Mouse (Mus musculus) neural tube, embryonic 14.5 days (tissue): ENCODE measurements around the gene Ydjc. TPM values are rescaled to one million over a fixed set of nuclear protein-coding genes. Genes with fewer than 3 reads are reported as not detected.
A peak's percentile ranks its signal among the peaks of the same experiment; 100 is the strongest.
"Not testable (repeated sequence)": the region's sequence is repeated elsewhere in the genome, so short reads cannot be mapped to it uniquely, and the experiment has no call there.

Source experiments
- ATAC-seq: fragments of 200-750 bp; cut with Nextera tagmentation; 2 replicates; pipeline ENCODE4 v1.8.0; 2017; ENCODE audit warnings: low read depth, mild to moderate bottlenecking, moderate TSS enrichment, moderate library complexity
- H3K27ac ChIP-seq: fragments of 300-500 bp; sonication (generic); 2 replicates; pipeline ENCODE4 v1.5.1; 2014; ENCODE audit warnings: low read depth, mild to moderate bottlenecking, control low read depth, low read length, moderate library complexity, mixed read lengths
- H3K27me3 ChIP-seq: fragments of 300-500 bp; sonication (generic); 2 replicates; pipeline ENCODE4 v1.6.1; 2014; ENCODE audit warnings: low read length; ENCODE audit not compliant: control insufficient read depth, insufficient read depth
- H3K36me3 ChIP-seq: fragments of 300-500 bp; sonication (generic); 2 replicates; pipeline ENCODE4 v1.6.1; 2014; ENCODE audit warnings: low read length, mixed read lengths; ENCODE audit not compliant: control insufficient read depth, insufficient read depth
- H3K4me1 ChIP-seq: fragments of 300-500 bp; sonication (generic); 2 replicates; pipeline ENCODE4 v1.6.1; 2014; ENCODE audit warnings: low read length; ENCODE audit not compliant: control insufficient read depth, insufficient read depth
- H3K4me2 ChIP-seq: fragments of 300-500 bp; sonication (generic); 2 replicates; pipeline ENCODE4 v1.6.1; 2014; ENCODE audit warnings: mild to moderate bottlenecking, low read depth, low read length, control low read depth
- H3K4me3 ChIP-seq: fragments of 300-500 bp; sonication (generic); 2 replicates; pipeline ENCODE4 v1.5.1; 2014; ENCODE audit warnings: low read depth, low read length, control low read depth, mixed read lengths
- H3K9ac ChIP-seq: fragments of 300-500 bp; sonication (generic); replicated peaks from 2 replicates; pipeline ENCODE4 v1.6.1; 2014; ENCODE audit warnings: low read depth, mild to moderate bottlenecking, control low read depth, low read length, mixed read lengths
- H3K9me3 ChIP-seq: fragments of 300-500 bp; sonication (generic); 2 replicates; pipeline ENCODE4 v1.6.1; 2016; ENCODE audit warnings: low read length; ENCODE audit not compliant: control insufficient read depth
- WGBS: fragments of 180-500 bp; shearing (Covaris S2); extraction: QIAGEN DNeasy Blood & Tissue Kit; methylation state at CpG from one replicate; pipeline ENCODE4 v1.1.7; 2014; 5-methylcytosine and 5-hydroxymethylcytosine counted together
- polyA plus RNA-seq: library from polyadenylated mRNA; unstranded; fragments of >200 nt; fragmentation: Nextera tagmentation; extraction: Ambion mirVana; gene quantifications from 2 replicates; pipeline ENCODE4 v1.2.1, GENCODE M21; 2014

Gene Ydjc
- polyA plus RNA-seq, 1 experiment from 2014 or later = 51.3 TPM

DNA sequence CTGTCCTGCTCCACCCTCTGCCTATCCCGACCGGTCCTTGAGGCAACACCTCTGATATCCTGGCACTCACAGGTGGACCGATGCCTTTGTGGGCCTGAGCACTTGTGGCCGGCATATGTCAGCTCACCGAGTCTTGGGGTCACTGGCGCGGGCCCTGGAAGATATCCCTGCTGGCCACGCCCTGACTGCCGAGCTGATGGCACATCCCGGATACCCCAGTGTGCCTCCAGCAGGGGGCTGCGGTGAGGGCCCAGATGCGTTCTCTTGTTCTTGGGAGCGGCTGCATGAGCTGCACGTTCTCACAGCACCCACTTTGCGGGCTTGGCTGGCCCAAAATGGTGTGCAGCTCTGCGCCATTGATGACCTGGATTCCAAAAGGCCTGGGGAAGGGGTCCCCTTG, 3.7 kb downstream of the Ydjc start:
- Histone ChIP-seq H3K4me1 (peaks cover 6% of the 10 kb centered on the region; the same call in 1 of the 2 replicates), H3K27me3 (no peaks in the 10 kb centered on the region), H3K9me3 (no peaks in the 10 kb centered on the region), H3K9ac (peak overlapping the region; percentile 68; the same call in 1 of the 2 replicates), H3K36me3 (0 out of 2 replicates have a peak, but pooled peaks cover 2% of the 10 kb centered on the region), H3K4me2 (peak overlapping the region; percentile 89), H3K4me3 (peak overlapping the region; percentile 63), H3K27ac (no peak overlapping the region)
- peak; percentile 28; the same call in 1 of the 2 replicates for ATAC-seq
- 5% methylated on average over 16 of the region's 16 CpGs for WGBS

- Histone ChIP-seq H3K4me3 (no peak overlapping the region), H3K27me3 (no peaks in the 10 kb centered on the region), H3K9ac (no peak overlapping the region), H3K9me3 (no peaks in the 10 kb centered on the region), H3K4me1 (peaks cover 6% of the 10 kb centered on the region; the same call in 1 of the 2 replicates), H3K36me3 (peaks cover 11% of the 10 kb centered on the region; the same call in 1 of the 2 replicates), H3K4me2 (no peak overlapping the region), H3K27ac (no peak overlapping the region)
- ATAC-seq = no peak
- WGBS = 85% methylated on average over 7 of the region's 7 CpGs
Measured at GRCm38 (mm10) chr16:17150520-17151258, 6.3 kb downstream of the Ydjc start.

GRCm38 (mm10) chr16:17151874-17152273, 7.5 kb downstream of the Ydjc start:
- 97% methylated on average over 4 of the region's 4 CpGs for WGBS
- H3K36me3 ChIP-seq = peaks cover 11% of the 10 kb centered on the region; the same call in 1 of the 2 replicates
- no peak overlapping the region for H3K4me3 ChIP-seq

GRCm38 (mm10) chr16:17154346-17154745, 9.9 kb downstream of the Ydjc start:
- H3K4me3 ChIP-seq = no peak overlapping the region
- H3K36me3 ChIP-seq = peaks cover 21% of the 10 kb centered on the region
- H3K4me2 ChIP-seq = no peak overlapping the region
- WGBS = 94% methylated on average over 2 of the region's 2 CpGs
- H3K4me1 ChIP-seq = no peaks in the 10 kb centered on the region
- no peak for ATAC-seq
- no peaks in the 10 kb centered on the region for H3K9me3 ChIP-seq
- H3K9ac ChIP-seq = no peak overlapping the region
- H3K27ac ChIP-seq = no peak overlapping the region
- no peaks in the 10 kb centered on the region for H3K27me3 ChIP-seq

More at GRCm38 (mm10) chr16:17151874-17152273, 7.5 kb downstream of the Ydjc start:
- Histone ChIP-seq H3K9ac (no peak overlapping the region), H3K4me2 (no peak overlapping the region), H3K9me3 (no peaks in the 10 kb centered on the region), H3K27ac (no peak overlapping the region), H3K27me3 (no peaks in the 10 kb centered on the region), H3K4me1 (peaks cover 6% of the 10 kb centered on the region; the same call in 1 of the 2 replicates)
- no peak for ATAC-seq

- ATAC-seq, H3K27ac ChIP-seq, H3K27me3 ChIP-seq, H3K4me2 ChIP-seq, H3K4me3 ChIP-seq, H3K9me3 ChIP-seq, H3K4me1 ChIP-seq, H3K36me3 ChIP-seq, H3K9ac ChIP-seq: not testable (repeated sequence)
- 90% methylated on average over 1 of the region's 1 CpGs for WGBS
Measured at GRCm38 (mm10) chr16:17165478-17165877, 21.1 kb downstream of the Ydjc start.

GRCm38 (mm10) chr16:17167179-17167578, 22.8 kb downstream of the Ydjc start:
- H3K4me1 ChIP-seq = no peaks in the 10 kb centered on the region
- H3K36me3 ChIP-seq = no peaks in the 10 kb centered on the region; the same call in 1 of the 2 replicates
- no peak overlapping the region for H3K4me2 ChIP-seq
- no peaks in the 10 kb centered on the region for H3K27me3 ChIP-seq
- no peaks in the 10 kb centered on the region for H3K9me3 ChIP-seq
- no peak overlapping the region for H3K27ac ChIP-seq
- H3K9ac ChIP-seq = no peak overlapping the region
- no peak for ATAC-seq
- no peak overlapping the region for H3K4me3 ChIP-seq

DNA sequence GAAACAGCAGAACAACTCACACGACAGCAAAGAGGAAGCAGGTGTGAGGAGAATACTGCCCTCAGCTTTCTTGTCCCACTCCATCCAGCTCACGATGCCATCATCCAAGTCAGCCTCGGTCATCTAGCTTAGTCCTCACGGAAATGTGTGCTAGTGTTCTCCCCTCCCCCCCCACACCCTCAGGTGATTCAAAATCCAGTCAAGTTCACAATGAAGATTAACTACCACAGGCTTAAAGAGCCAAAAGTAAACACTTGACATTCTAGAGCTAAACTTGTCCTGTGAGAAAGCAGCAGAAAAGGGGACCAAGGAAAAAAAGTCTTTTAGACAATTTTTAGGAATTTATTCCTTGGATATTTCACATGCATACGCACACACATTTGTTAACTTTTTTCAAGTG, 23.6 kb downstream of the Ydjc start:
- no peak overlapping the region for H3K4me2 ChIP-seq
- ATAC-seq = no peak
- H3K4me1 ChIP-seq = no peaks in the 10 kb centered on the region
- no peaks in the 10 kb centered on the region for H3K9me3 ChIP-seq
- no peaks in the 10 kb centered on the region for H3K27me3 ChIP-seq
- no peak overlapping the region for H3K9ac ChIP-seq
- H3K27ac ChIP-seq = no peak overlapping the region
- WGBS = 93% methylated on average over 5 of the region's 5 CpGs
- H3K36me3 ChIP-seq = no peaks in the 10 kb centered on the region; the same call in 1 of the 2 replicates
- no peak overlapping the region for H3K4me3 ChIP-seq

DNA sequence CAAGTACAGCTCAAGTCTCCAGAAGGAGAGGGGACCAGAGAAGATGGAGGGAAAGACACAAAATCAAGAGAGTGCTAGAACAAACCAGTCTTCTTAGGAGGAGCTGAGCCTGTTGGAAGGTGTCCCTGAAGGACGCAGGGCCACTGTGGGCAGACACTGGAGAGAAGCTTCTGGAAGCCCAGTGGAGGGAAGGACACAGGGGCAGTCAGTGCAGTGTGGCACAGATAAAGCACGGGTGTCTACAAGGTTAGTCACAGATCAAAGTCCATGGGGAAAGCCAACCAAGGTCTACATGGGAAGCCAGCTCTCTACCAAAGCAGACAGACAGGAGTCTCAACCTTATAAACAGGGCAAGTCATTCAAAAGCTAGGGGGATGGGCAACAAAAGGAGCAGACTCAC, 31.3 kb downstream of the Ydjc start:
- H3K4me2 ChIP-seq = no peak overlapping the region
- no peak for ATAC-seq
- no peak overlapping the region for H3K4me3 ChIP-seq
- H3K36me3 ChIP-seq = peaks cover 4% of the 10 kb centered on the region
- H3K27ac ChIP-seq = no peak overlapping the region
- no peaks in the 10 kb centered on the region for H3K9me3 ChIP-seq
- H3K27me3 ChIP-seq = no peaks in the 10 kb centered on the region
- WGBS = 93% methylated on average over 2 of the region's 2 CpGs
- no peaks in the 10 kb centered on the region for H3K4me1 ChIP-seq
- no peak overlapping the region for H3K9ac ChIP-seq

GRCm38 (mm10) chr16:17177623-17178170, 33.3 kb downstream of the Ydjc start:
- Histone ChIP-seq H3K4me3 (no peak overlapping the region), H3K27ac (no peak overlapping the region), H3K9me3 (no peaks in the 10 kb centered on the region), H3K36me3 (peaks cover 4% of the 10 kb centered on the region; the same call in 1 of the 2 replicates), H3K4me2 (no peak overlapping the region), H3K4me1 (no peaks in the 10 kb centered on the region), H3K9ac (no peak overlapping the region), H3K27me3 (no peaks in the 10 kb centered on the region)
- no peak for ATAC-seq
- 90% methylated on average over 1 of the region's 1 CpGs for WGBS
